Mouse (Mus musculus): ENCODE measurements around the gene Col18a1.

DNA sequence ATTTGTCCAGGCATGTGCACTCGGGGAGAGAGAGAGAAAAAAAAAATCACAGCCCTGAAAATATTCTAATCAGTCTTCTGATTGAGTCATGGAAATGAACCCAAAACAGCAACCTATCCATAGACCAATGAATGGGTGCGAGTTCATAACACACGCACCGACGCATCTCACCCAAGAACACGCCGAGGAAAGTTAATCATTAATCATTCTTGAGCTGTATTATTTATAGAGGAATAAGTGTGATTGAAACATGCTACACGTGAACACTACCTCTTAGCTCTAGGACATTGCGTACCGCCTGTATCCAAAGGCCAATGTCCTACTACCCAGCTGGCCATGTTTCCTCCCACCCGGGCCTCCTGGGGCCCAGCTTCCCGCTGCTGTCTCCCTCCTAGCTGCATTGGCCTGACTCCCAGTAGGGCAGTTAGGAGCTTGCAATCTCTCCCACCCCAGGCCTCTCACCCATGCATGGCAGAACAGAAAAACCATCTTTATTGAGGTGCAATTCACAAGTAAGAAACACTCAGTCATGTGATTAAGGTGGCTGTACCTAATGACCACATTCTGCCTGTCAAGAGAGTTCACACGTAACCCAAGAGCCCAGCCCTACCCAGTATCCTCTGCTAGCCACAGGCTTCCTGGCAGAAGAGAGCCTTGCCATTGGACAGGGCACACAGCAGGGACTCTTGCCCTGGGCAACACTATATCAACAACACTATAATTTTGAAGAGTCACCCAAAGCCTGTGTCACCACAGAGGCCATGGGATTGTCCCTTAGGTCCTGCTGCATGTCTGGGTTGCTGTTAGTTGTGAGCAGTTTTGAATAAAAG is 143.8 kb downstream of the Col18a1 start:
- no peak for TF ChIP-seq CTCF (IDR thresholded peaks at IDR 0.05)
- TF ChIP-seq EP300 (IDR thresholded peaks at IDR 0.05): no peak

Measured in lung, postnatal 0 days (tissue).